ENCODE assay signal across 7 mouse cellular contexts in genomic region chr6:71012823-71013461, GRCm38 (mm10). TPM values are rescaled to one million over a fixed set of nuclear protein-coding genes. Genes with fewer than 3 reads are reported as not detected.
A peak's percentile ranks its signal among the peaks of the same experiment; 100 is the strongest.
DNase-seq lines count a peak whose midpoint lies in the region; ATAC-seq and TF ChIP-seq lines count a peak whose summit lies in the region.

No protein-coding gene starts in this region.

- no peaks in the 10 kb centered on the region for H3K9me3 ChIP-seq in heart, embryonic 11.5 days (replicated peaks; ENCODE audit: control insufficient read depth, low read length)
- no peaks in the 10 kb centered on the region; the same call in 1 of the 2 replicates for H3K9me3 ChIP-seq in kidney, embryonic 16.5 days (ENCODE audit: low read length)
- no peaks in the 10 kb centered on the region for H3K9me3 ChIP-seq in limb, embryonic 15.5 days
- no peaks in the 10 kb centered on the region for H3K9me3 ChIP-seq in midbrain, embryonic 15.5 days
- no peaks in the 10 kb centered on the region for H3K9me3 ChIP-seq in stomach, postnatal 0 days (ENCODE audit: control insufficient read depth, low read length)

- H3K4me1 ChIP-seq in cortical plate, adult 2 months (ENCODE audit: control insufficient read depth, insufficient read depth, low read length), result no peaks in the 10 kb centered on the region
- H3K4me1 ChIP-seq in heart, embryonic 11.5 days (ENCODE audit: control insufficient read depth, insufficient read depth, low read length), result no peaks in the 10 kb centered on the region
- H3K4me1 ChIP-seq in kidney, embryonic 16.5 days (ENCODE audit: insufficient read depth, low read length), result peaks cover 6% of the 10 kb centered on the region; the same call in 1 of the 2 replicates
- H3K4me1 ChIP-seq in limb, embryonic 15.5 days, result peaks cover 10% of the 10 kb centered on the region
- H3K4me1 ChIP-seq in midbrain, embryonic 15.5 days, result no peaks in the 10 kb centered on the region
- no peaks in the 10 kb centered on the region; the same call in 1 of the 2 replicates for H3K4me1 ChIP-seq in stomach, postnatal 0 days (replicated peaks; ENCODE audit: control insufficient read depth, insufficient read depth)

- peak overlapping the region; percentile 24 for H3K4me3 ChIP-seq in cortical plate, adult 2 months (ENCODE audit: insufficient read depth, low read length)
- H3K4me3 ChIP-seq in heart, embryonic 11.5 days (ENCODE audit: low read depth, low read length), result peak overlapping the region; percentile 49
- peak overlapping the region; percentile 55 for H3K4me3 ChIP-seq in kidney, embryonic 16.5 days (ENCODE audit: low read length)
- peak overlapping the region; percentile 50 for H3K4me3 ChIP-seq in limb, embryonic 15.5 days
- H3K4me3 ChIP-seq in midbrain, embryonic 15.5 days, result peak overlapping the region; percentile 65
- peak overlapping the region; percentile 43 for H3K4me3 ChIP-seq in stomach, postnatal 0 days (ENCODE audit: low read depth, low read length)

- no peak for TF ChIP-seq EP300 in stomach, postnatal 0 days (optimal IDR thresholded peaks at IDR 0.05)

- peak; percentile 27 for DNase-seq in adrenal gland, postnatal 25 days
- DNase-seq in stomach, postnatal 0 days (ENCODE audit: low spot score), result peak; percentile 54

- no peaks in the 10 kb centered on the region for H3K36me3 ChIP-seq in heart, embryonic 11.5 days (ENCODE audit: control insufficient read depth, insufficient read depth, low read length)
- no peaks in the 10 kb centered on the region for H3K36me3 ChIP-seq in kidney, embryonic 16.5 days (ENCODE audit: insufficient read depth, low read length)
- H3K36me3 ChIP-seq in limb, embryonic 15.5 days, result no peaks in the 10 kb centered on the region
- H3K36me3 ChIP-seq in midbrain, embryonic 15.5 days (replicated peaks), result no peaks in the 10 kb centered on the region
- no peaks in the 10 kb centered on the region for H3K36me3 ChIP-seq in stomach, postnatal 0 days (ENCODE audit: control insufficient read depth, insufficient read depth, low read length)

- H3K9ac ChIP-seq in heart, embryonic 11.5 days (ENCODE audit: low read depth, low read length), result peak overlapping the region; percentile 43; the same call in 1 of the 2 replicates
- H3K9ac ChIP-seq in kidney, embryonic 16.5 days (replicated peaks; ENCODE audit: low read length), result peak overlapping the region; percentile 69
- 0 out of 2 replicates have a peak overlapping the region, but pooled peaks have one; percentile 18 for H3K9ac ChIP-seq in limb, embryonic 15.5 days
- peak overlapping the region; percentile 76 for H3K9ac ChIP-seq in midbrain, embryonic 15.5 days
- H3K9ac ChIP-seq in stomach, postnatal 0 days (ENCODE audit: low read length), result peak overlapping the region; percentile 48

- H3K4me2 ChIP-seq in heart, embryonic 11.5 days, result peak overlapping the region; percentile 90
- H3K4me2 ChIP-seq in kidney, embryonic 16.5 days (replicated peaks; ENCODE audit: low read depth, low read length), result peak overlapping the region; percentile 95
- peak overlapping the region; percentile 96 for H3K4me2 ChIP-seq in limb, embryonic 15.5 days
- peak overlapping the region; percentile 98 for H3K4me2 ChIP-seq in midbrain, embryonic 15.5 days
- H3K4me2 ChIP-seq in stomach, postnatal 0 days (replicated peaks; ENCODE audit: low read depth), result peak overlapping the region; percentile 84

- WGBS in heart, embryonic 11.5 days (ENCODE audit: insufficient replicate concordance), result 0% methylated on average over 38 of the region's 38 CpGs
- WGBS in kidney, embryonic 16.5 days, result under 1% methylated on average over 38 of the region's 38 CpGs
- WGBS in limb, embryonic 15.5 days, result under 1% methylated on average over 38 of the region's 38 CpGs
- under 1% methylated on average over 37 of the region's 38 CpGs for WGBS in midbrain, embryonic 15.5 days
- WGBS in stomach, postnatal 0 days, result under 1% methylated on average over 37 of the region's 38 CpGs

- peaks cover 13% of the 10 kb centered on the region for H3K27me3 ChIP-seq in heart, embryonic 11.5 days (ENCODE audit: control insufficient read depth, insufficient read depth, low read length)
- H3K27me3 ChIP-seq in kidney, embryonic 16.5 days (ENCODE audit: insufficient read depth, low read length), result no peaks in the 10 kb centered on the region
- no peaks in the 10 kb centered on the region for H3K27me3 ChIP-seq in limb, embryonic 15.5 days
- H3K27me3 ChIP-seq in midbrain, embryonic 15.5 days (replicated peaks), result no peaks in the 10 kb centered on the region; the same call in 1 of the 2 replicates
- no peaks in the 10 kb centered on the region for H3K27me3 ChIP-seq in stomach, postnatal 0 days (ENCODE audit: control insufficient read depth, insufficient read depth, low read length)

- TF ChIP-seq CTCF in cortical plate, adult 2 months (IDR thresholded peaks at IDR 0.05; ENCODE audit: extremely low read depth, insufficient read depth, low read length), result peak; percentile 67
- TF ChIP-seq CTCF in stomach, postnatal 0 days (IDR thresholded peaks at IDR 0.05; ENCODE audit: low read depth), result peak; percentile 86

- no peak for TF ChIP-seq POLR2A in cortical plate, adult 2 months (IDR thresholded peaks at IDR 0.05; ENCODE audit: extremely low read depth, insufficient read depth, low read length)

- no peak overlapping the region for H3K27ac ChIP-seq in cortical plate, adult 2 months (ENCODE audit: insufficient read depth, low read length)
- H3K27ac ChIP-seq in heart, embryonic 11.5 days (ENCODE audit: low read depth, low read length), result no peak overlapping the region
- H3K27ac ChIP-seq in kidney, embryonic 16.5 days (ENCODE audit: low read length), result no peak overlapping the region
- H3K27ac ChIP-seq in limb, embryonic 15.5 days, result no peak overlapping the region
- H3K27ac ChIP-seq in midbrain, embryonic 15.5 days, result peak overlapping the region; percentile 83
- H3K27ac ChIP-seq in stomach, postnatal 0 days (replicated peaks), result no peak overlapping the region

- 0 out of 2 replicates have a peak, but pooled peaks have one; percentile 61 for ATAC-seq in heart, embryonic 11.5 days (replicated peaks; ENCODE audit: insufficient number of reproducible peaks, low FRiP score, low TSS enrichment)
- ATAC-seq in kidney, embryonic 16.5 days (ENCODE audit: low FRiP score, low TSS enrichment), result peak; percentile 94
- ATAC-seq in limb, embryonic 15.5 days (ENCODE audit: insufficient number of reproducible peaks, low FRiP score, low TSS enrichment, low read depth), result peak; percentile 77; the same call in 1 of the 2 replicates
- peak; percentile 98 for ATAC-seq in midbrain, embryonic 15.5 days (replicated peaks)
- ATAC-seq in stomach, postnatal 0 days (ENCODE audit: low FRiP score, low TSS enrichment), result peak; percentile 69

RNA-seq across cellular contexts. Expression of gene Foxi3, which starts 56.6 kb away (rescaled TPM):
- not detected in 2 replicates for total RNA-seq in adrenal gland, postnatal 25 days (2021)
- not detected in 2 replicates for polyA plus RNA-seq in cortical plate, adult 2 months (2012; rRNA removed)
- not detected in 2 replicates for polyA plus RNA-seq in heart, embryonic 11.5 days (2014; fragmentation: Nextera tagmentation; extraction: Ambion mirVana)
- polyA plus RNA-seq in kidney, embryonic 16.5 days (2015; fragmentation: Nextera tagmentation; extraction: Ambion mirVana), result not detected in 2 replicates
- polyA plus RNA-seq in limb, embryonic 15.5 days (2015; fragmentation: Nextera tagmentation; extraction: Ambion mirVana), result 0.76 and 0.82 TPM in 2 replicates
- polyA plus RNA-seq in midbrain, embryonic 15.5 days (2015; fragmentation: Nextera tagmentation; extraction: Ambion mirVana), result not detected in 2 replicates
- polyA plus RNA-seq in stomach, postnatal 0 days (2015; fragmentation: Nextera tagmentation; extraction: Ambion mirVana), result not detected in 2 replicates

Comparison
In these comparisons a context has a peak if more than half of its experiments do, and no peak if none do; other contexts are left out.
1. H3K9ac ChIP-seq: peak in every context shown above with its lines; median percentile 76 in midbrain, embryonic 15.5 days; 69 in kidney, embryonic 16.5 days; 48 in stomach, postnatal 0 days; 43 in heart, embryonic 11.5 days; 18 in limb, embryonic 15.5 days.